Mouse (Mus musculus) MEL (cell line): Measurements from ENCODE around the gene Pank4.

ENCODE experiments used
- BHLHE40 ChIP-seq: IDR thresholded peaks from 2 replicates; pipeline ENCODE4 v1.6.1; 2012; ENCODE audit warnings: low read depth, mild to moderate bottlenecking, inconsistent platforms, low read length, improper control_type of control experiment, borderline replicate concordance
- CTCF ChIP-seq, 3 experiments: IDR thresholded peaks in 2 of 3; conservative IDR thresholded peaks in 1 of 3; 2 replicates each; pipeline ENCODE4 v1.5.1; 2011 to 2012; ENCODE audit warnings: low read length in 3 of 3, low read depth in 2 of 3, mild to moderate bottlenecking in 2 of 3, improper control_type of control experiment in 1 of 3, inconsistent platforms in 1 of 3, mixed read lengths in 1 of 3, moderate library complexity in 1 of 3; ENCODE audit not compliant: control insufficient read depth in 1 of 3, insufficient read depth in 1 of 3, poor library complexity in 1 of 3, severe bottlenecking in 1 of 3
- GATA1 ChIP-seq: IDR thresholded peaks from 2 replicates; pipeline ENCODE4 v1.6.1; 2011; ENCODE audit warnings: low read depth, low read length, improper control_type of control experiment
- MAX ChIP-seq: IDR thresholded peaks from 2 replicates; pipeline ENCODE4 v1.6.1; 2011; ENCODE audit warnings: low read length, improper control_type of control experiment
- MYC ChIP-seq: IDR thresholded peaks from 2 replicates; pipeline ENCODE4 v1.6.1; 2011; ENCODE audit warnings: low read depth, mild to moderate bottlenecking, low read length, improper control_type of control experiment, moderate library complexity
- POLR2A ChIP-seq, 2 experiments: IDR thresholded peaks; 2 replicates each; pipeline ENCODE4 v1.6.1; 2011 to 2012; ENCODE audit warnings: low read length in 2 of 2, mild to moderate bottlenecking in 2 of 2, control low read depth in 1 of 2, improper control_type of control experiment in 1 of 2, low read depth in 1 of 2, moderate library complexity in 1 of 2; ENCODE audit not compliant: control insufficient read depth in 1 of 2, insufficient read depth in 1 of 2, poor library complexity in 1 of 2
- RCOR1 ChIP-seq: IDR thresholded peaks from 2 replicates; pipeline ENCODE4 v1.6.1; 2012; ENCODE audit warnings: low read depth, mild to moderate bottlenecking, inconsistent platforms, low read length, improper control_type of control experiment
- UBTF ChIP-seq: IDR thresholded peaks from 2 replicates; pipeline ENCODE4 v1.6.1; 2012; ENCODE audit warnings: low read depth, mild to moderate bottlenecking, inconsistent platforms, low read length, improper control_type of control experiment, moderate library complexity, borderline replicate concordance; ENCODE audit not compliant: insufficient read depth
- ZC3H11A ChIP-seq: IDR thresholded peaks from 2 replicates; pipeline ENCODE4 v1.6.1; 2012; ENCODE audit warnings: low read depth, mild to moderate bottlenecking, inconsistent platforms, low read length, improper control_type of control experiment

DNA sequence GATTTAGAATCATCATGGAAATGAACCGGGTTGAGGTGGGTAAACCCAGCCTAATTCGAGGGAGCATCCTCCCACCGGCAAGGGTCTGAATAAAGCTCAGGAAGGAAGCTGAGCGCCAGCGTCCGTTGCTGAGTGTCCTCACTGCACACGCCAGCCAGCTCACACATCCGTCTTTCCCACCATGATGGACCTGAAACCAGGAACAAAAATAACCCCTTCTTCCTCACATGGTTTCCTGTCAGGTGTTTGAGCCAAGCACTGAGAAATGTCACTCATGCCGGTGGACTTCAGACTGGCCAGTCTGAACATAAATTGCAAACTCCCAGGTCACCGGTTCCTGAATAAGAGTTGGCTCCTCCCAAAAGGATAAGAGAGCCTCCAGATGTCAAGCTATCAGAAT is 48.6 kb upstream of the Pank4 start:
- TF ChIP-seq RCOR1 (no peak), POLR2A (IDR thresholded peaks at IDR 0.05; ENCODE audit: control insufficient read depth in 1 of 2, insufficient read depth in 1 of 2, low read depth in 1 of 2, low read length in 2 of 2, poor library complexity in 1 of 2) (no peak), CTCF (IDR thresholded peaks at IDR 0.05 in 2 of 3, conservative IDR thresholded peaks at IDR 0.05 in 1 of 3; ENCODE audit: control insufficient read depth in 1 of 3, insufficient read depth in 1 of 3, low read depth in 2 of 3, low read length in 3 of 3, poor library complexity in 1 of 3, severe bottlenecking in 1 of 3) (no peak), ZC3H11A (no peak), UBTF (no peak), MAX (no peak), GATA1 (no peak), MYC (no peak), BHLHE40 (no peak)
